Mouse (Mus musculus): ENCODE measurements around the gene Ly6f.
"Not testable (repeated sequence)": the region's sequence is repeated elsewhere in the genome, so short reads cannot be mapped to it uniquely, and the experiment has no call there.

Ly6f gene

DNA sequence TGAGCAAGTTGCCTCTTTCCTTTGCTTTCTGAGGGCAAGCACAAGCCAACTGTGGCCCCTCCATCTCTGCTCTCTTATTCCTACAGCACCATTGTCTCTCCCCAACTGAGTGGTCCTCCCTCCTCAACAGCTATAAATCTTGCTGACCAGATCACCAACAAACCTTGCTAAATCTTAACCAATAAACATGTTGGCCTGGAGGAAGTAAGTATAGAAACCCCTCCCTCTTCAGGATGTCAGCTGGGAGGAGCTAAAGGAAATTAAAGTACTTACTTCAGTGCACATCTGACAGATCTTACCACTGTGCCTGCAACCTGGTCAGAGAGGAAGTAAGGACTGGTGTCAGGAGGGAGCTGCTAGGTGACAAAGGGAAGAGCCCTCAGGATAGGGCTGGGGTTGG is at the start of gene Ly6f:
Ly6f (plus strand) TSS at position 301 of the 400 bp plus-strand sequence.
- DNase-seq (ENCODE audit: low read depth, low spot score): no peak

DNA sequence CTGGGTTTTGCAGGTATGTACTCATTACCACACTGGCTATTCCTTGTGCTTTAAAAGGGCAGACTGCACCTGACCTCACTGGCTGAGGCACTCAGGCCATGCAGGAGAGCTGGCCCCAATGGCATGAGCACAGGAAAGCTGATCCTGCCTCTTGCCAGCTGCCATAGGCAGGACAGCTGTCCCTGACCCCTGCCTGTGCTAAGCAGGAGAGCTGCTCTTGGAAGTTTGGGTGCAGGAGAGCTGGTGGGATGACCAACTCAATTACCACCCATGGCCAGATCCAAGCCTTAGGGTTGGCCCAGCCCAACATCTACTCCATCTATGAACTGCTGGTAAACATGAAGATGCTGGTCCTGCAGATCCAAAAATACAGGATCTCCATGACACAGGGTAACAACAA is 46.3 kb upstream of the Ly6f start:
- DNase-seq (ENCODE audit: low read depth, low spot score): no peak

DNA sequence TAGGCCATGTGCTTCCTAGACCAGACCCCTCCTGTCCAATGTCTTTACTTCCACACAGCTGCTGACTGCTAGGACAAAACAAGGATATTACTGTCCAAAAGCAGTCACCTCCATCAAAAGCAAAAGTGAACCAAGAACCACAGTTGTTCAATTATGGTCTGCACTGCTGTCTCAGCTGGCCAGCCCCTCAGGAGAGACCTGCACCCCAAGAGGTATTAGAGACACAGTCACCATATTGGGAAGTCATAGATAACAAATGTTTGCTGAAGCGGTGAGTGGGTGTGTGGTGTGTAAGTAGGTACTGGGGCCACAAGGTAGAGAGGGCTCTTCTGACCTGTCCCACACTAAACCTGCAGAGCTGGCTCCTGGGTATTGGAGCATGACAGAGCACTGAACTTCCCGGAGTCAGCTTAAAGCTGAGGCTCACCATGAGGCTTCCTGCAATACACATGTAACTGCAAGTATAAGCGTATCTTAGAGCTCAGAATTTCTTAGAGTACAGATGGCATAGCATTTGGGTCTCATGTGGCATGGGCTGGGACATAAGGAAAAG is 30.4 kb upstream of the Ly6f start:
- DNase-seq (ENCODE audit: low read depth, low spot score): no peak

- DNase-seq (ENCODE audit: low read depth, low spot score): no peak
These were observed 27.7 kb upstream of the Ly6f start for GRCm38 (mm10) chr15:75240558-75240957.

DNA sequence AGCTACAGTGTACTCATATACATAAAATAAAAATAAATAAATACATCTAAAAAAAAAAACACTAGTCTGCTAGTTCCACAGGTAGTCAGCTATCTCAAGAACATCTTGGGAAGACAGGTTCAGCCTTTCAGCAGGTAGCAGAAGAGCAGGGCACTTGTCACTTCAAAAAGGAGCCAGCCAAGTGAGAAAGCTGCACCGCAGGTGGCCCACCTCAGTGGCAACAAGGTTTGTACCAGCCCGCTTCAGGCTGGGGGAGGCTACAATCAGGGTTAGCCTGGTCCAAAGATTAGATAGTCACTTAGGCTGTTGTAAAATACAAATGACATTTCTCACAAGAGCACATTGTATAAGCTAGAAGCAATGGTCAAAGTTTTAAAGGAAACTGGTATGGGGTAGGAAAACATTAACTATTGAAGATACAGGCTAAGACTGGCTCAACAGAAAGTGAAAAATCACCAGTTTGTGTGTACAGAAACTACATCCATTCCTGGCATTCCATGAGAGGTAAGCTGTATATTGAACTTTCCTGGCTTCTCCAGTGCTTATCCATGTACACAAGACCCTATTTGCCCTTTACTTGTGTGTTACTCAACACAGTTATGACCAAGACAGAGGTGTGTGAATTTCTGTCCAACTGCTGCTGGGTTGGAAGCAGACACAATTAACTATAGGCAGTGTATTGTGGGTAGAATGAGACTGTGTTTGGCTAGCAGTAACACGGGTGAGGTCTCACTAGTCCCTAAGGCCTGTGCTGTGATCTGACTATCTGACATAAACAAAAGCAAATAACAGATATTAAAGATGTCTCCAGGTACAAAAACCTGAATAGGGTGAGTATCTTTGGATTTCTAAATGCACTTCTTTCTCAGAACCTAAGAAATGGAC is 25.2 kb upstream of the Ly6f start:
- DNase-seq (ENCODE audit: low read depth, low spot score): no peak

- no peak for DNase-seq (ENCODE audit: low read depth, low spot score)
These were observed 13.6 kb upstream of the Ly6f start for GRCm38 (mm10) chr15:75254671-75255070.

DNA sequence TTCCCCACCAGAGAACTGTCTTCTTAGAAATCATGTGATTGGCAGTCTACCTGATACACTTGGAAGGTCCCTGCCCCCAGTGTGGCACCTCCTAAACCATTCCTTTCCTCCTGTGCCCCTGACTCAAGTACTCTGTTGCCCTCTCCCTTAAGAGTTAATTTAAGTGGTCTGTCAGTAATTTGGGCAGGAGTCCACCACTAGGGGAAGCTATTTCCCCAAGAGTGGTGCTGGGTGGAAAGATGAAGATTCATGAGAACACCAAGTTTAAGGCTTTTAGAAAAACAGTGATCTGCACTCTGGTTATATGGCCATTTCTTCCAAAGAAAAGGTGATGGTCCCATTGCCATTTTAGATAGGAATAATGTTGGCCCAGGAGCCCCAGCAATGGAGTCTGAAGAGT is 2.4 kb upstream of the Ly6f start:
- no peak for DNase-seq (ENCODE audit: low read depth, low spot score)

- DNase-seq (ENCODE audit: low read depth, low spot score): no peak
These were observed 1.6 kb upstream of the Ly6f start for GRCm38 (mm10) chr15:75266626-75267025.

- no peak for DNase-seq (ENCODE audit: low read depth, low spot score)
These were observed 952 bp downstream of the Ly6f start for GRCm38 (mm10) chr15:75268916-75269829.

DNA sequence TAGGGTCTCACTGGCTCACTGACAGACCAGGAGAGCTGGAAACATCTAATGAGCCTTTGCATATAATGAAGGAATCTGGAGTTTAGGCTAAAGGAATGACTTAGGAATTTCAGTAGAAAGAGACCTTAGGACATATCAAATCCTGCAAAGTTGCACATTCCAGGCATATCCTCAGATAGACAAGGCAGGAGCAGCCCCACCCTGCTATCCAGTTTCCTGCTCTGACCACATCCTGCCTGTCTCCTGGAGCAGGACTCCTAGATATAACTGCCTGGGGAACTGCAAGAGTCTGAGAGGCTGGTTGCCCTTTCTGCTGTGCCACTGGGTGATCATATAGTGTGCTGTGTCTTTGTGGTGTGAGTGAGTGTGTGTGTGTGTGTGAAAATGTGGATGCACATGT is 1.9 kb downstream of the Ly6f start:
- DNase-seq (ENCODE audit: low read depth, low spot score): no peak

DNA sequence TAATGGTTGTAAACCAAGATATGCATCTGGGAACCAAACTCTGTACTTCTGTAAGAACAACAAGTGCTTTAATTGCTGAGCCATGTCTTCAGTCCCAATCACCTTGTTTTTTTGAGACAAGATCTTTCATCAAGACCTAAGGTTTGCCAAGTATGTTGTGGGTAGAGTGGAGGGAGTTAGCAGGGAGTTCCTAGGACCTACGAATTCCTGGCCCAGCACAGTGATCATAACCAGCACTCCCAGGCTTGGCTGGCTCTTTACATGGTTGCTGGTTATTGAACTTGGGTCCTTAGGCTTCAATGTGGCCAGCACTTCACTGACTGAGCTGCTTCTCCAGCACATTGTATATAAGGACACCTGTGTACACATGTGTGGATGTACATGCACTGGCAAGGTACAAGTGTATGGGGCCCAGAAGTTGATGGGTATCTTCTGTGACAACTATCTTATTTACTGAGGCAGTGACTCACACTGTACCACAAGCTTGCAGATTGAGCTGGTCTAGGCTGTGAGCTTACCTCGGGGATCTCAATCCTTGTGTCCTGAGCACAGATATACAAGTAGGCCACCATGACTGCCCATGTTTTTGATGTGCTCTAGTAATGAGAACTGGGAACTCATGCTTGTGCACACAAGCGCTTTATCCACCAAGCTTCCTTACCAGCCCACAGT is 2.6 kb downstream of the Ly6f start:
- no peak for DNase-seq (ENCODE audit: low read depth, low spot score)

DNA sequence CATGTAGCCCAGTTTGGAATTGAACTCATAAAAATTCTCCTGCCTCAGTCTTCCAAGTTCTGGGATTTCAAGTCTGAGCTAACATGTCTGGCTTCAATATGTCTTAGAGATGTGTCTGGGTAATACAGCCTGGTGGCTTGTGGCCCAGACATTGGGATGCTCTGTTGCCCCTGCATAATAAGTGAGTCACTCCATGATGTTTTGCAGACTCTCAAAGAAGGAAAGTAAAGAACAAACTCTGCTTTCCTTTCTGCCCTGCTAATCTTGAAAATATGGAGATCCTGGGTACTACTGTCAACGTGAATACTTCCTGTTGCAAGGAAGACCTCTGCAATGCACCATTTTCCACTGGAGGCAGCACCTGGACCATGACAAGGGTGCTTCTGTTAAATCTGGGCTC is 3.2 kb downstream of the Ly6f start:
- DNase-seq (ENCODE audit: low read depth, low spot score): no peak

DNA sequence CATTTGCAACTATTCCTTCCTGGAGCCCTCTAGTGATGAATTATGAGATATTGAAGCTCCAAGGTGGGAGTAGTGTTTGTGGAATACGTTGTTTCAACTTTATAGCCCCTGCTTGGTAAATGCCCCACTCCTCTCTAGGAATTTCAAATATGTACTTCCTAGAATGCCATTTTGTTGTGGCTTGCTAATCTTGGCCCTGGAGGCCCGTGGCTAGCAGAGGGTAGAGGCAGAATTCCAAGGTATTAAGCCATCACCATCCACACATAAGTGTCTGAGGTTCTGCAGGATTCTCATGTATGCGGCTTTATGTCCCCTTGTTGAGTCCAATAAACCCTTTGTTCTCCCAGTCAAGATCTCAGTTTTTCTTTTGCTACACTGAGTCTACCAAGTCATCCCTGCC is 3.7 kb downstream of the Ly6f start:
- no peak for DNase-seq (ENCODE audit: low read depth, low spot score)

DNA sequence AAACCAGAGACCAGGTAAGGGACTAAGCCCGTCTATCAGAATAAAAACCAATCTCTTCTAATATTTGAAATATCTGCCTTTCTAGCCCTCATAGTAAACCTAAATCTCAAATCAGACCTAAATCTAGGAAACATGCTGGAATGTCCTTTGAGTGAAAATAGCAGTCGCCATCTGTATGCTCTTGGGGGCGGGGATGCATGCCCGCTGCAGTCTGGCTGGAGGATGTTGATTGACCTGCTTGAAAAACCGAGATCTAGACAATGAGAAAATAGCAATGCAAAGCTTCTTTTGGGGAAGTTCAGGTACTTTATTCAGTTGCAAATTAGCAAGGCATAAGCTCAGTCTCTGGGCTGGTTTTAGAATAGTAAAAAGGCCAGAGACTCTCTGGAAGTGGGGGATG is 13.8 kb downstream of the Ly6f start:
- not testable (repeated sequence) for DNase-seq (ENCODE audit: low read depth, low spot score)

- DNase-seq (ENCODE audit: low read depth, low spot score): not testable (repeated sequence)
These were observed 18.3 kb downstream of the Ly6f start for GRCm38 (mm10) chr15:75286512-75286911.

- DNase-seq (ENCODE audit: low read depth, low spot score): no peak
These were observed 24.2 kb downstream of the Ly6f start for GRCm38 (mm10) chr15:75292377-75292776.

- DNase-seq (ENCODE audit: low read depth, low spot score): no peak
These were observed 25.7 kb downstream of the Ly6f start for GRCm38 (mm10) chr15:75293873-75294385.

DNA sequence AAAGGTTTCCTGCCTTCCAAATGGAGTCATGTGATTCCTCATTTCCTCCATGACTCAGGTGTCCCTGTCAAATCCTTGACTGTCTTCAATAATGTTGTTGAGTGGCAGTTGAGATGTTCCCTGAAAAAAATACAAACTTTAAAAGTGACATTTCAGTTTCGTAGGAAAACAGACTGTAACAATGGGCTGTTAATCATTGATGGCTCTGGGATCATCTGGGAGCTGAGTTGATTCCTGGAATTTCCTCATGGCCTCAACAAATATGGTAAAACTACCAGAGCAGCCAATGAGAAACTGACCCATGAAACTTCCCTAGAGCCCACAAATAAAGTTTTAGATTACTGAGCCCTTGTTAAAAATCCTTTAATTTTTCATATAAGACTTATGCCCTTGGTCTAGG is 37.9 kb downstream of the Ly6f start:
- DNase-seq (ENCODE audit: low read depth, low spot score): no peak

- DNase-seq (ENCODE audit: low read depth, low spot score): no peak
These were observed 41.0 kb downstream of the Ly6f start for GRCm38 (mm10) chr15:75309186-75309585.

DNA sequence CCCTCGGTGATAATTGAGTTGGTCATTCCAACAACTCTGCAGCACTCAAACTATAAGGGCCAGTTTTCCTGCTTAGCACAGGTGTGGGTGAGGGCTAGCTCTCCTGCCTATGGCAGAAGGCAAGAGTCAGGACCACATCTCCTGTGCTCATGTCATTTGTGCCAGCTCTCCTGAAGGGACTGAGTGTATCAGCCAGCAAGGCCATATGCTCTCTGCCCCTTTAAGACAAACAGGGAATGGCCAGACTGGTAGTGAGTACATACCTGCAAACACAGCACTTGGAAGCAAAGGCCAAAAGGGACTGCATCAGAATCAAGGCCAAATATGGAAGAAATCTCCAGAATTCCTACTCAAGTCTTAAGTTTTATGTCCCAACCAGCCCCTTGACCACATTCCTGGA is 41.7 kb downstream of the Ly6f start:
- DNase-seq (ENCODE audit: low read depth, low spot score): no peak

DNA sequence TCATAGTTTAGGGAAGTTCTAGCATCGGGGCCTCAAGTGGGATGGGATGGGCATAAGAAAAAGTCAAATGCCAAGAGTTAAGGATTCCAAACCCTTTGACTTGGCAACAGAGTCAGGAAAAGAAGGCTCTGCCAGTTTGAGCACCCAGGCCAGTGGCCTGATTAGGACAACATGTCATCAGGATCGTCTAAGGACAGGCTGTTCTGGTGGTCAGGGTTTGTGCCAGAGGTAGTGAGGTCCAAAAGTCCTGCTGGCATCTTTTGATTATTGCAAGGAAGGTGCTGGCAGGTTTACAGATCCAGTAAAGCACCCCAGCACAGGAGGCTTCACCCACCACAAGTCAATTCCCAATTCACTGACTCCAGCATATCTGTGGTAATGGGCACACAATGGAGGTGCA is 46.2 kb downstream of the Ly6f start:
- DNase-seq (ENCODE audit: low read depth, low spot score): no peak

GRCm38 (mm10) chr15:75317255-75317654 is 49.0 kb downstream of the Ly6f start:
- no peak for DNase-seq (ENCODE audit: low read depth, low spot score)

Measured in forelimb bud, embryonic 11.5 days (tissue).